Mouse (Mus musculus): Measurements from ENCODE around the gene Cmtm5.
A peak's percentile ranks its signal among the peaks of the same experiment; 100 is the strongest.
"Not testable (repeated sequence)": the region's sequence is repeated elsewhere in the genome, so short reads cannot be mapped to it uniquely, and the experiment has no call there.

Gene Cmtm5

GRCm38 (mm10) chr14:54932645-54933150 lies 3.4 kb upstream of the Cmtm5 start, which contains the start of gene Il25:
Il25 (plus strand) TSS chr14:54932695.
- no peak for DNase-seq (ENCODE audit: low spot score in 2 of 2)

- no peak for DNase-seq (ENCODE audit: low spot score in 2 of 2)
Observed at GRCm38 (mm10) chr14:54936831-54937160, 735 bp downstream of the Cmtm5 start.

GRCm38 (mm10) chr14:54937361-54938182 lies 1.5 kb downstream of the Cmtm5 start:
- no peak for DNase-seq (ENCODE audit: low spot score in 2 of 2)

- DNase-seq (ENCODE audit: low spot score in 2 of 2) = no peak
Observed at GRCm38 (mm10) chr14:54938431-54939219, 2.6 kb downstream of the Cmtm5 start.

- DNase-seq (ENCODE audit: low spot score in 2 of 2) = peak; percentile 50 to 59
Observed at GRCm38 (mm10) chr14:54939434-54940175, 3.5 kb downstream of the Cmtm5 start.

- DNase-seq (ENCODE audit: low spot score in 2 of 2) = no peak
Observed at GRCm38 (mm10) chr14:54940176-54940530, 4.1 kb downstream of the Cmtm5 start.

GRCm38 (mm10) chr14:54941024-54941978 lies 5.2 kb downstream of the Cmtm5 start:
- no peak for DNase-seq (ENCODE audit: low spot score in 2 of 2)

GRCm38 (mm10) chr14:54942479-54942878 lies 6.4 kb downstream of the Cmtm5 start:
- no peak for DNase-seq (ENCODE audit: low spot score in 2 of 2)

- no peak for DNase-seq (ENCODE audit: low spot score in 2 of 2)
Observed at GRCm38 (mm10) chr14:54943971-54944370, 7.9 kb downstream of the Cmtm5 start.

DNA sequence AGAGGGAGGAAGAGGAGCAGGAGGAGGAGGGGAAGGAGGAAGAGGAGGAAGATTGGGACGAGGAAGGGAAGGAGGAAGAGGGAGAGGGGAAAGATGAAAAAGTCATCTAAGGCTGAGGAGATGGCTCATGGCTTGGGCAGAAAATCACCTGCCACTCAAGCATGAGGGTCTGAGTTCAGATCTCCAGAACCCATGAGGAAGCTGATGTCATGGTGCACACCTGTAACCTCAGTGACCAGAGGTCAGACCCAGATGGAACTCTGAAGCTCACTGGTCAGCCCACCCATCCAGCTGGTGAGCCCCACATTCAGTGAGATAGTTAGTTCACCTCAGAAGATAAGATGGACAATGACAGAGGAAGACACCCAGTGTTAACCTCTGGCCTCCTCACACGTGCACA lies 8.9 kb downstream of the Cmtm5 start:
- no peak for DNase-seq (ENCODE audit: low spot score in 2 of 2)

DNA sequence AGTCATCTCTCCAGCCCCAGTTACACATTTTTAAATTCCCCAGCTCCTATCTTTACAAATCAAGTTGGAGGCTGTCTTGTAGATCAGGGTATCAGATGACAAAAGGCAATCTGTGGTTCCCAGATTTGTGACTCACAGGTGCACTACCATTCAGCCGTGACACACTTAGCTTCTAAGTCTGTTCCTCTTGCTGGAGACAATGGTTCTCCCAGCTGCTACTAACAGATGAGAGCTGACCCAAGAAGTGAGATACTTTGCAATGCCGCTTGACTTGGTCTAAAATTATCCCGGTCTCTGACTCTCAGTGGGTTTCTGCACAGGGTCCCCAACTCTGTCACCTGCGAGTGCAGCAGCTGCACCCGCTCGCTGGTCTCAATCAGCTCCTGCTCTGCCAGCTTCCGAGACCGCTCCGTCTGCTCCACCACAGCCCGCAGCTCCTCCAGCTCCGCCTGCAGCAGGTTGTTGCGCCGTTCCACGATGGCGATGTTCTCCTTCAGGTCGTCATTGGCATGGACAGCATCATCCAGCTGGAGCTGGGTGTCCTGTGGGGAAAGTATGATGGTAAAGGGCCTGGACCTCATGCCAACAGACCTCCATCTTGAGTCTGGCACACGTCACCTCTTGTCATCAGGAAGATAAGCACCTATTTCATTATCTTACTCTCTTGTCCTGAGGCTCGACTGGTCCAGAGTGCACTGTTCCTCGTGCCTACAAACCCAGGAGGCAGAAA lies 10.1 kb downstream of the Cmtm5 start:
- DNase-seq (ENCODE audit: low spot score in 2 of 2) = no peak

- not testable (repeated sequence) for DNase-seq (ENCODE audit: low spot score in 2 of 2)
Observed at GRCm38 (mm10) chr14:54947008-54947407, 10.9 kb downstream of the Cmtm5 start.

DNA sequence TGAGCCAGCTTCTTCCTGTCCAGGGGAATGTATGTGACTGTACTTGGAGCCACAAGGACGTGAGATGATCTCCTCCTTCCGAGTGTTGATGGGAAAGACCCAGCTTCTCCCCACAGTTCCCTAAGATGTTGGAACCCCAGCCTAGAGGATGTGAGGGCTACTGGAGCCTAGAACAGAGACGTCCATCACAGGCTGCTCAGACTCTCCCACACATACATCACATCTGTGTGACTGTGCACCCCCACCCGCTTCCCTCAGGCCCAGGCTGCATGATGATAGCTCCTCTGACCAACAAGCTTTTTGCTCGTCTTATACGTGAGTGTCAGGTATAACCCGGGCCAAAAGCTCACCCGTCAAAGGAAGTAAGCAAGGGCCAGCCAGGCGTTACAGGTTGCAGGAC lies 12.7 kb downstream of the Cmtm5 start:
- DNase-seq (ENCODE audit: low spot score in 2 of 2) = no peak

- DNase-seq (ENCODE audit: low spot score in 2 of 2) = no peak
Observed at GRCm38 (mm10) chr14:54950493-54950892, 14.4 kb downstream of the Cmtm5 start.

DNA sequence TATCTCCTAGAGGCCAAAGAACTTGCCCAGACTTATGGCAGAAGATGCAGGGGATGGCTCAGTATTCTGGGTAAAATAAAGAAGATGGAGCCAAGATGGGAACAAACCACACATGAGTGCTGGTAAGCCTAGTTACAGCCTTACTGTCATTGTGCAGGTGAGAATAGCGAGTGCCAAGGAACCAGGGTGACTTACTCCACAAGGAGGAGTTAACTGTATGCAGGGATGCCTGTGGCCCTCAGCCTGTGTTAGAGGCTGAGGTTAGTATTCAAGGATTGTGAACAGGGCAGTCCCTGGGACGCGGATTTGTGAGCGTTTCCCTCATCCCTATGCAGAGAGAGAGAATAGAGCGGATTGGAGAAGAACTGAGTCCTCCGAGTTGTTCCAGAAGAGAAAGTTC lies 15.5 kb downstream of the Cmtm5 start:
- DNase-seq (ENCODE audit: low spot score in 2 of 2) = no peak

- DNase-seq (ENCODE audit: low spot score in 2 of 2) = no peak
Observed at GRCm38 (mm10) chr14:54953664-54954206, 17.7 kb downstream of the Cmtm5 start.

- no peak for DNase-seq (ENCODE audit: low spot score in 2 of 2)
Observed at GRCm38 (mm10) chr14:54954474-54954873, 18.4 kb downstream of the Cmtm5 start.

- no peak for DNase-seq (ENCODE audit: low spot score in 2 of 2)
Observed at GRCm38 (mm10) chr14:54955481-54955880, 19.4 kb downstream of the Cmtm5 start.

DNA sequence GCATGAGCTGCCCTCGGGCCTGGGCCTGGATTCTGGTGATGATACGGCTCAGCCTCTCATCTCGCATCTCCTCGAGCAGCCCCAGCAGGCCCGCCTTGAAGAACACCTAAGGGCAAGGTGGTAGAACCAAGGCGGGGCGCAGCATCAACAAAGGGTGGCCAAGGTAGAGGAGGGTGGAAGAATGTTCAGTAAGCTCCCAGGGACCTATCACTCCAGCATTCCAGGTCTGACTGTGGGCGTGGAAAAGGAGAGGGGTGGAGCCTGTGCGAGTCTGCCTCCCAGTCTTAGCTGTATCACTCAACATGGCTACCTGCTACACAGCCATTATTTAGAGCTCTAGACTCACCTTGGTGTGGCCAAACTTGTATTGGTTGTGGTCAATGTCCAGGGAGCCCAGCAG lies 20.5 kb downstream of the Cmtm5 start:
- DNase-seq (ENCODE audit: low spot score in 2 of 2) = no peak

- no peak for DNase-seq (ENCODE audit: low spot score in 2 of 2)
Observed at GRCm38 (mm10) chr14:54958503-54958902, 22.4 kb downstream of the Cmtm5 start.
